Mouse (Mus musculus): ENCODE results near the gene Slc45a3. TPM values are rescaled to one million over a fixed set of nuclear protein-coding genes. Genes with fewer than 3 reads are reported as not detected.

The Slc45a3 gene
- 1 to 10 TPM; 1.2 to 1.4 (median 1.3) TPM for total RNA-seq (2022)

GRCm38 (mm10) chr1:131962606-131963084, at the start of gene Slc45a3:
Slc45a3 (plus strand) TSS chr1:131962967.
- DNase-seq (ENCODE audit: low spot score in 2 of 2) = no peak

- no peak for DNase-seq (ENCODE audit: low spot score in 2 of 2)
Observed at GRCm38 (mm10) chr1:131917634-131918033, 45.1 kb upstream of the Slc45a3 start.

- no peak for DNase-seq (ENCODE audit: low spot score in 2 of 2)
Observed at GRCm38 (mm10) chr1:131919052-131919451, 43.7 kb upstream of the Slc45a3 start.

- DNase-seq (ENCODE audit: low spot score in 2 of 2) = no peak
Observed at GRCm38 (mm10) chr1:131922100-131922499, 40.7 kb upstream of the Slc45a3 start.

- no peak for DNase-seq (ENCODE audit: low spot score in 2 of 2)
Observed at GRCm38 (mm10) chr1:131933471-131933870, 29.3 kb upstream of the Slc45a3 start.

GRCm38 (mm10) chr1:131937659-131938305, 25.0 kb upstream of the Slc45a3 start:
- DNase-seq (ENCODE audit: low spot score in 2 of 2) = peak in 1 of 2 experiments; percentile 14

- DNase-seq (ENCODE audit: low spot score in 2 of 2) = no peak
Observed at GRCm38 (mm10) chr1:131938811-131939210, 24.0 kb upstream of the Slc45a3 start.

- no peak for DNase-seq (ENCODE audit: low spot score in 2 of 2)
Observed at GRCm38 (mm10) chr1:131940711-131941244, 22.0 kb upstream of the Slc45a3 start.

- no peak for DNase-seq (ENCODE audit: low spot score in 2 of 2)
Observed at GRCm38 (mm10) chr1:131941501-131941900, 21.3 kb upstream of the Slc45a3 start.

- no peak for DNase-seq (ENCODE audit: low spot score in 2 of 2)
Observed at GRCm38 (mm10) chr1:131942621-131943590, 19.9 kb upstream of the Slc45a3 start.

- DNase-seq (ENCODE audit: low spot score in 2 of 2) = no peak
Observed at GRCm38 (mm10) chr1:131945674-131946440, 16.9 kb upstream of the Slc45a3 start.

GRCm38 (mm10) chr1:131946462-131947215, 16.1 kb upstream of the Slc45a3 start:
- no peak for DNase-seq (ENCODE audit: low spot score in 2 of 2)

- DNase-seq (ENCODE audit: low spot score in 2 of 2) = no peak
Observed at GRCm38 (mm10) chr1:131947997-131948525, 14.7 kb upstream of the Slc45a3 start.

GRCm38 (mm10) chr1:131954242-131954865, 8.4 kb upstream of the Slc45a3 start:
- no peak for DNase-seq (ENCODE audit: low spot score in 2 of 2)

- no peak for DNase-seq (ENCODE audit: low spot score in 2 of 2)
Observed at GRCm38 (mm10) chr1:131955131-131955757, 7.5 kb upstream of the Slc45a3 start.

GRCm38 (mm10) chr1:131957416-131957815, 5.4 kb upstream of the Slc45a3 start:
- no peak for DNase-seq (ENCODE audit: low spot score in 2 of 2)

GRCm38 (mm10) chr1:131961004-131961403, 1.8 kb upstream of the Slc45a3 start:
- DNase-seq (ENCODE audit: low spot score in 2 of 2) = no peak

GRCm38 (mm10) chr1:131963085-131963951, 551 bp downstream of the Slc45a3 start:
- DNase-seq (ENCODE audit: low spot score in 2 of 2) = no peak
